Mouse (Mus musculus) midbrain, embryonic 15.5 days (tissue): Measurements from ENCODE around the gene Il17c. TPM values are rescaled to one million over a fixed set of nuclear protein-coding genes. Genes with fewer than 3 reads are reported as not detected.

Experiments
- ATAC-seq: fragments of 200-750 bp; cut with Nextera tagmentation; replicated peaks from 2 replicates; pipeline ENCODE4 v1.8.0; 2017; ENCODE audit warnings: moderate TSS enrichment
- H3K27ac ChIP-seq: fragments of 300-500 bp; sonication (generic); 2 replicates; pipeline ENCODE4 v1.5.1; 2015; ENCODE audit warnings: mild to moderate bottlenecking, inconsistent platforms
- H3K27me3 ChIP-seq: fragments of 300-500 bp; sonication (generic); replicated peaks from 2 replicates; pipeline ENCODE4 v1.6.1; 2015; ENCODE audit warnings: inconsistent platforms
- H3K36me3 ChIP-seq: fragments of 300-500 bp; sonication (generic); replicated peaks from 2 replicates; pipeline ENCODE4 v1.6.1; 2015; ENCODE audit warnings: inconsistent platforms
- H3K4me1 ChIP-seq: fragments of 300-500 bp; sonication (generic); 2 replicates; pipeline ENCODE4 v1.6.1; 2015; ENCODE audit warnings: inconsistent platforms
- H3K4me2 ChIP-seq: fragments of 300-500 bp; sonication (generic); 2 replicates; pipeline ENCODE4 v1.6.1; 2015; ENCODE audit warnings: inconsistent platforms, mild to moderate bottlenecking, moderate library complexity
- H3K4me3 ChIP-seq: fragments of 300-500 bp; sonication (generic); 2 replicates; pipeline ENCODE4 v1.5.1; 2015; ENCODE audit warnings: mild to moderate bottlenecking, inconsistent platforms
- H3K9ac ChIP-seq: fragments of 300-500 bp; sonication (generic); 2 replicates; pipeline ENCODE4 v1.6.1; 2015; ENCODE audit warnings: mild to moderate bottlenecking, inconsistent platforms
- H3K9me3 ChIP-seq: fragments of 300-500 bp; sonication (generic); 2 replicates; pipeline ENCODE4 v1.6.1; 2016; ENCODE audit warnings: inconsistent platforms
- WGBS: fragments of 180-500 bp; shearing (Covaris S2); methylation state at CpG from one replicate; pipeline ENCODE4 v1.1.7; 2015; ENCODE audit warnings: mixed read lengths; 5-methylcytosine and 5-hydroxymethylcytosine counted together
- microRNA-seq: library from miRNA; unstranded; fragments of <30 nt; microRNA quantifications from one replicate; pipeline ENCODE4, GENCODE M21; 2016
- polyA plus RNA-seq: library from polyadenylated mRNA; unstranded; fragments of >200 nt; fragmentation: Nextera tagmentation; extraction: Ambion mirVana; gene quantifications from 2 replicates; pipeline ENCODE4 v1.2.1, GENCODE M21; 2015

Il17c gene
- polyA plus RNA-seq, 1 experiment from 2014 or later, result not detected

- WGBS, result 84% methylated on average over 7 of the region's 7 CpGs
- Histone ChIP-seq H3K36me3 (peaks cover 14% of the 10 kb centered on the region; the same call in 1 of the 2 replicates), H3K9me3 (no peaks in the 10 kb centered on the region), H3K4me2 (no peak overlapping the region), H3K27ac (no peak overlapping the region), H3K9ac (no peak overlapping the region), H3K27me3 (peaks cover 24% of the 10 kb centered on the region), H3K4me3 (no peak overlapping the region), H3K4me1 (peaks cover 10% of the 10 kb centered on the region)
- no peak for ATAC-seq
These were observed 43.2 kb downstream of the Il17c start for GRCm38 (mm10) chr8:122464985-122465384.

- peaks cover 19% of the 10 kb centered on the region; the same call in 1 of the 2 replicates for H3K36me3 ChIP-seq
- WGBS, result 90% methylated on average over 13 of the region's 13 CpGs
These were observed 46.0 kb downstream of the Il17c start for GRCm38 (mm10) chr8:122467816-122468215.

GRCm38 (mm10) chr8:122469407-122469806, 47.6 kb downstream of the Il17c start:
- Histone ChIP-seq H3K4me1 (peaks cover 7% of the 10 kb centered on the region), H3K27me3 (no peaks in the 10 kb centered on the region), H3K9ac (no peak overlapping the region), H3K36me3 (peaks cover 19% of the 10 kb centered on the region; the same call in 1 of the 2 replicates), H3K27ac (no peak overlapping the region), H3K9me3 (no peaks in the 10 kb centered on the region), H3K4me2 (no peak overlapping the region), H3K4me3 (no peak overlapping the region)
- WGBS, result 90% methylated on average over 6 of the region's 6 CpGs
- no peak for ATAC-seq

More at GRCm38 (mm10) chr8:122467816-122468215, 46.0 kb downstream of the Il17c start:
- Histone ChIP-seq H3K4me1 (no peaks in the 10 kb centered on the region), H3K4me3 (no peak overlapping the region), H3K9me3 (no peaks in the 10 kb centered on the region), H3K27ac (no peak overlapping the region), H3K27me3 (peaks cover under 1% of the 10 kb centered on the region; the same call in 1 of the 2 replicates), H3K4me2 (no peak overlapping the region), H3K9ac (no peak overlapping the region)
- ATAC-seq, result no peak

- 88% methylated on average over 10 of the region's 10 CpGs for WGBS
- Histone ChIP-seq H3K27ac (no peak overlapping the region), H3K4me2 (no peak overlapping the region), H3K4me3 (no peak overlapping the region), H3K9ac (no peak overlapping the region), H3K9me3 (no peaks in the 10 kb centered on the region), H3K36me3 (peaks cover 19% of the 10 kb centered on the region; the same call in 1 of the 2 replicates), H3K27me3 (no peaks in the 10 kb centered on the region), H3K4me1 (peaks cover 12% of the 10 kb centered on the region)
- ATAC-seq, result no peak
These were observed 48.1 kb downstream of the Il17c start for GRCm38 (mm10) chr8:122469965-122470364.

GRCm38 (mm10) chr8:122470691-122471090, 48.9 kb downstream of the Il17c start:
- H3K4me3 ChIP-seq, result no peak overlapping the region
- H3K27me3 ChIP-seq, result no peaks in the 10 kb centered on the region
- no peak overlapping the region for H3K27ac ChIP-seq
- peaks cover 16% of the 10 kb centered on the region for H3K4me1 ChIP-seq
- H3K4me2 ChIP-seq, result no peak overlapping the region
- H3K36me3 ChIP-seq, result peaks cover 19% of the 10 kb centered on the region; the same call in 1 of the 2 replicates
- 82% methylated on average over 5 of the region's 5 CpGs for WGBS
- no peaks in the 10 kb centered on the region for H3K9me3 ChIP-seq
- H3K9ac ChIP-seq, result no peak overlapping the region
- no peak for ATAC-seq

Small RNA genes within 50 kb of the gene (microRNA-seq; reads per million reads assigned to microRNA genes)
- not detected for gene Gm24366

Other genes starting within 250 kb of the Il17c start
- gene Zfpm1, start 139.9 kb upstream of the Il17c start, polyA plus RNA-seq, result 1.5 and 1.8 TPM in 2 replicates
- gene Trhr2, start 61.3 kb upstream of the Il17c start, polyA plus RNA-seq, result not detected in 2 replicates
- 38.9 and 41.3 TPM in 2 replicates for gene Zc3h18, start 45.4 kb upstream of the Il17c start, polyA plus RNA-seq
- 33.6 and 35.1 TPM in 2 replicates for gene Cyba, start 10.9 kb downstream of the Il17c start, polyA plus RNA-seq
- 62.3 and 68.3 TPM in 2 replicates for gene Mvd, start 21.4 kb downstream of the Il17c start, polyA plus RNA-seq
- not detected in 2 replicates for gene Snai3, start 38.7 kb downstream of the Il17c start, polyA plus RNA-seq
- gene Rnf166, start 54.0 kb downstream of the Il17c start, polyA plus RNA-seq, result 34.3 and 41.5 TPM in 2 replicates
- gene Ctu2, start 54.1 kb downstream of the Il17c start, polyA plus RNA-seq, result 80.0 and 80.4 TPM in 2 replicates
- gene Piezo1, start 129.3 kb downstream of the Il17c start, polyA plus RNA-seq, result 2.7 and 3.3 TPM in 2 replicates
- gene Cdt1, start 146.0 kb downstream of the Il17c start, polyA plus RNA-seq, result 7.0 and 8.2 TPM in 2 replicates
- 166 and 173 TPM in 2 replicates for gene Aprt, start 154.9 kb downstream of the Il17c start, polyA plus RNA-seq
- 7.2 and 9.0 TPM in 2 replicates for gene Galns, start 189.4 kb downstream of the Il17c start, polyA plus RNA-seq
- gene Trappc2l, start 189.6 kb downstream of the Il17c start, polyA plus RNA-seq, result 120 and 126 TPM in 2 replicates
- not detected in 2 replicates for gene Pabpn1l, start 200.7 kb downstream of the Il17c start, polyA plus RNA-seq